Mouse (Mus musculus) limb, embryonic 15.5 days (tissue): ENCODE measurements around the gene Rcor3. TPM values are rescaled to one million over a fixed set of nuclear protein-coding genes. Genes with fewer than 3 reads are reported as not detected.

Experiments
- ATAC-seq: fragments of 200-750 bp; cut with Nextera tagmentation; 2 replicates; pipeline ENCODE4 v1.8.0; 2017; ENCODE audit warnings: low read depth, moderate TSS enrichment; ENCODE audit not compliant: insufficient number of reproducible peaks, low FRiP score, low TSS enrichment
- H3K27ac ChIP-seq: fragments of 300-500 bp; sonication (generic); 2 replicates; pipeline ENCODE4 v1.5.1; 2015; ENCODE audit warnings: moderate library complexity, mild to moderate bottlenecking, inconsistent platforms
- H3K27me3 ChIP-seq: fragments of 300-500 bp; sonication (generic); 2 replicates; pipeline ENCODE4 v1.6.1; 2015; ENCODE audit warnings: inconsistent platforms
- H3K36me3 ChIP-seq: fragments of 300-500 bp; sonication (generic); 2 replicates; pipeline ENCODE4 v1.6.1; 2015; ENCODE audit warnings: inconsistent platforms
- H3K4me1 ChIP-seq: fragments of 300-500 bp; sonication (generic); 2 replicates; pipeline ENCODE4 v1.6.1; 2015; ENCODE audit warnings: inconsistent platforms
- H3K4me2 ChIP-seq: fragments of 300-500 bp; sonication (generic); 2 replicates; pipeline ENCODE4 v1.6.1; 2015; ENCODE audit warnings: mild to moderate bottlenecking, inconsistent platforms
- H3K4me3 ChIP-seq: fragments of 300-500 bp; sonication (generic); 2 replicates; pipeline ENCODE4 v1.5.1; 2015; ENCODE audit warnings: mild to moderate bottlenecking, inconsistent platforms
- H3K9ac ChIP-seq: fragments of 300-500 bp; sonication (generic); 2 replicates; pipeline ENCODE4 v1.6.1; 2015; ENCODE audit warnings: inconsistent platforms
- H3K9me3 ChIP-seq: fragments of 300-500 bp; sonication (generic); 2 replicates; pipeline ENCODE4 v1.6.1; 2016; ENCODE audit warnings: inconsistent platforms
- WGBS: fragments of 180-500 bp; shearing (Covaris S2); methylation state at CpG from one replicate; pipeline ENCODE4 v1.1.7; 2015; 5-methylcytosine and 5-hydroxymethylcytosine counted together
- polyA plus RNA-seq: library from polyadenylated mRNA; unstranded; fragments of >200 nt; fragmentation: Nextera tagmentation; extraction: Ambion mirVana; gene quantifications from 2 replicates; pipeline ENCODE4 v1.2.1, GENCODE M21; 2015

The Rcor3 gene
- 33.1 and 33.8 TPM in 2 replicates for polyA plus RNA-seq

DNA sequence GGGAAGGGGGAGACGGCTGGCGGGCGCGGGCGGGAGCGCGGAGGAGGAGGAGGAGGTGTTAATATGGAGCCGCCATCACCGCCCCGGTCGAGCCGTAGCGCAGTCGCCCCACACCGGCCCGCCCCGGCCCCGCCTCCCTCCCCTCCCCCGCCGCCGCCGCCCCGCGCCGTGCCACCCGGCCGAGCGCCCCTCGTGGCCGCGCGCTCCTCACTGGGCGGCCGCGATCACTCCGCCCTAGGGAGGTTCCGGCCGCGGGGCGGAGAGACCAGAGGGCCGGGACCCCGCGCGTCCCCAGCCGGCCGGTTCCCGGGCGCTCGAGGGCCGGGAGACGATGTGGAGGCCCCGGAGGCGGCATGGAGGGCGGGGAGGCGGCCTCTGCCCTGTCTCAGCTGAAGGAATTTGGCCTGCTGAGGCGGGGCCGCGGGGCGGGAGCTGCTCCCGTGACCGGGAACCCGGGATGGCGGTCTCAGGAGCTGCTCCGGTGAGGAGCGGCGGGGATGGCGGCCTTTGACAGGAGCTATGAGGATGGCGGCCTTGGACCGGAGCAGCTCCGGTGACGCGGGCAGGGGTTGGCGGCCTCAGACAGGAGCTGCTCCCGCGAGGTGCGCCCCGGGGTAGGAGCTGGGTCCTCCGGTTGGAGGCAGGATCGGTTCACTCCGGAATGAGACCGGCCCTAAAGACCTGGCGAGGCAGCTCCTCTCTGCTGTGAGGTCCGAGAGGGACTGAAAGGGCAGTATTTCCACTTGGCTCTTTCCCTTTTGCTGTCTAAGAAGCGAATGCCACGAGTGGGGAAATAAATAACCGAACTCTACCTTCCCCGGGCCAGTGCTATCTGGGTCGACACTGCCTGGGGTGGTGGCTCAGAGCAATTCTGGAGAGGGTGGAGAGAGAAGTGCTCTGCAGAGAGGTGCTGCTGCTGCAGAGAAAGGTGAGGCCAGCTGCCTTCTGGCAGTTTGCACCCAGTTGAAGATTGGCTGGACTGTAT, at the start of gene Rcor3:
TSS of gene Rcor3 (minus strand) at position 137 of the 985 bp plus-strand sequence.
- H3K4me2 ChIP-seq, result peak within 1 kb of the TSS; percentile 88
- no peaks in the 10 kb centered on the region for H3K9me3 ChIP-seq
- peak within 1 kb of the TSS; percentile 99 for H3K27ac ChIP-seq
- H3K4me3 ChIP-seq, result peak within 1 kb of the TSS; percentile 83
- WGBS, result under 1% methylated on average over 55 of the region's 88 CpGs
- H3K36me3 ChIP-seq, result no peaks in the 10 kb centered on the region
- peak; percentile 77 for ATAC-seq
- peaks cover 13% of the 10 kb centered on the region for H3K4me1 ChIP-seq
- H3K27me3 ChIP-seq, result no peaks in the 10 kb centered on the region
- H3K9ac ChIP-seq, result peak within 1 kb of the TSS; percentile 87

DNA sequence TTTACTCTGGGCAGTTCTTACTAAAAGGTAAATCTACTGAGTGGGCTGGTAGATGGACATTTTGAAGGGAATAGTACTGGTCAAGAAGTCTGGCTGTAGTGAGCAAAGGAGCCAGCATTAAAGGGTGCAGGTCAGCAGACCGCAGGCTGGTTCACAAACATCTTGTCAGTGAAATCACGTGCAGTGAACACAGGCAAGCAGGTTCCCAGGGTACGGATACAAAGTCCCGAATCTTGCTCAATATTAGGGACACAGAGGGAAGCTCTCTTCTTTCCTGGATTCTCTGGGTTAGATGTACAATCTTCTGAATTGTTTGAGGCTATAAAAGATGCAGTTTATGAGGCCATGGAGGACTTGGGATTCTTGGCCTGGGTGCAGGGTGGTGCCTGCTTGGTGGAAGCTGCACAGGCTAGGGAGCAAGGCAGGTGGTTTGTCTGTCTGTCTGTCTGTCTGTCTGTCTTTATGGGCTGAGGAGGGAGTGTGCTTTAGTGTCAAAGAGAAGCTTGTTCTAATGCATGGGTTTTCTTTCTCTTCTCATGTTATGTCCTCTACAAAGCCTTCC, 43.9 kb upstream of the Rcor3 start:
- no peak overlapping the region for H3K27ac ChIP-seq

DNA sequence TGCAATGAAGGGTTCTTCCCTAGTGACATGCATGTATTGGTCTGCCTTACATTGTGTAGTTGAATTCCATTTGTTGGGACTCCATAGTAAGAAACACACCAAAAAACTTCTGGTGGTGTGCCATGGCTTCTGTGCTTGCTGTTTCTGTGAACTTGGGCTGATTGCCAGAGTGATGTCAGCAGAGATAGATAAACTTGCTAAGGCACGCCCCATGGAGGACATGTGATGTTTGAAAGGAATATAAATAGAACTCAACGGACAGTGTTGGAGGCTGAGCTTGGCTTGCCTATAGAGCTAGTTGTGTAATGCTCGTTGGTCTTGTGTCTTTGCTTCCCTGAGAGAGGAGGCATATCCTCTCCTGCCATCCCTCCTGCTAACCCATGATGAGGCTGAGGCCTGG, 42.0 kb upstream of the Rcor3 start:
- no peak overlapping the region for H3K4me3 ChIP-seq
- H3K27ac ChIP-seq, result no peak overlapping the region
- H3K27me3 ChIP-seq, result no peaks in the 10 kb centered on the region
- H3K9me3 ChIP-seq, result no peaks in the 10 kb centered on the region
- H3K36me3 ChIP-seq, result no peaks in the 10 kb centered on the region
- no peak overlapping the region for H3K4me2 ChIP-seq
- no peak for ATAC-seq
- H3K4me1 ChIP-seq, result no peaks in the 10 kb centered on the region
- WGBS, result 73% methylated on average over 3 of the region's 3 CpGs
- no peak overlapping the region for H3K9ac ChIP-seq

More for the DNA sequence above, 43.9 kb upstream of the Rcor3 start:
- Histone ChIP-seq H3K9me3 (no peaks in the 10 kb centered on the region), H3K27me3 (no peaks in the 10 kb centered on the region), H3K36me3 (no peaks in the 10 kb centered on the region), H3K4me1 (no peaks in the 10 kb centered on the region), H3K9ac (no peak overlapping the region), H3K4me2 (no peak overlapping the region), H3K4me3 (no peak overlapping the region)
- 77% methylated on average over 4 of the region's 4 CpGs for WGBS
- no peak for ATAC-seq

DNA sequence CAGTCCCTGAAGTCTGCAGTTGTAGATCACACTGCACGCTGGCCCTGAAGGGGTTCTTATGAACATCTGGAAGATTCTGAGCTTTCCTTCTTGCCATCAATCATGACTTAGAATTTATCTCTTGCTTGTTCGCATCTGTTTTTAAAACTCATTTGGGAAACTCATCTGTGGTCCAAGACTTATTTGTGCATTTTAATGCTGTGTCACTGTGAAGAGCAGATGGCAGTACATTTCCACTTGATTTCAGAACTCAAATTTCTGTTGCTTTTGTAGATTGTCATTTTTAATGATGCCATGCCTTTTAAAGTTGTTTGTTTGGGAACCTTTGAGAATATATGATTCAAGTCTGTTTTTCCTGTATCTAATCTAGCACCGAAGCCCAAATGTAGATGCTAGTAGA, 33.6 kb upstream of the Rcor3 start:
- Histone ChIP-seq H3K4me3 (no peak overlapping the region), H3K4me2 (no peak overlapping the region), H3K36me3 (no peaks in the 10 kb centered on the region), H3K27me3 (no peaks in the 10 kb centered on the region), H3K9ac (no peak overlapping the region), H3K4me1 (peaks cover 5% of the 10 kb centered on the region; the same call in 1 of the 2 replicates), H3K27ac (no peak overlapping the region), H3K9me3 (no peaks in the 10 kb centered on the region)
- ATAC-seq, result no peak
- 75% methylated on average over 3 of the region's 3 CpGs for WGBS

DNA sequence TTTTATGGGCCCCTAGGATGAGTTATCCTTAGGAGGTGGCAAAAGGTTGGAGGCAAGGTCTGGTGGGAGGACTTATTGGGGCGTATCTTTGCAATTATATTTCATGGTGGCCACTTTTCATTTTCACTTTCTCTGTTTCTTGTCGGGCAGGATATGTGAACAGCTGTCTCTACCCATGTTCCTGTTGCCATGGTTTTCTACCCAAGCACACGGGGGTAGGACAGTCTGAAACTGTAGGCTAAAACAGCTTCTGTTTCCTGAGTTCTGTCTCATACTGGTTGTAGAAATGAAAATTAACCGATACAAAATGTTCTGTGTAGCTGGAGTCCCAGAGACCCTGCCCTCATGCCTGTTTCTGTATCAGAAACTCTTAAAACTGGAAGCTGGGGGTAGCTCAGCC, 13.3 kb upstream of the Rcor3 start:
- Histone ChIP-seq H3K9ac (no peak overlapping the region), H3K4me1 (no peaks in the 10 kb centered on the region), H3K4me2 (no peak overlapping the region), H3K27ac (no peak overlapping the region), H3K27me3 (no peaks in the 10 kb centered on the region), H3K4me3 (no peak overlapping the region), H3K36me3 (no peaks in the 10 kb centered on the region), H3K9me3 (no peaks in the 10 kb centered on the region)
- ATAC-seq, result no peak
- WGBS, result 88% methylated on average over 4 of the region's 4 CpGs

DNA sequence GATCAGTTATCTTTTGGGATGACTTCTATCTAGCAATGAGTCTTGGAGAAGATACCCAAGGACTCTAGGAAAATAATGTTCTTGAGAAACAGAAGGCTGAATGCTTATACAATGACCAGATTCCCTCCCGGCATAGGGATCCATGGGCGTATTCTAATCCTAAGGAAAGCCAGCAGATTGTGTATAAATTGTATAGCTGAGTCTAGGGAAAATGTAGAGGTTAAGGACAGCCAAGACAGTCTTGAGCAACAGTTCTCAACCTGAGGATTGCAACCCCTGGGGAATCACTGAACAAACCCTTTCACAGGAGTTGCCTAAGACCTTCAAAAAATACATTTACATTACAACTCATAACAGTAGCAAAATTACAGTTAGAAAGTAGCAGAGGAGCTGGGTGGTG, 2.5 kb upstream of the Rcor3 start:
- Histone ChIP-seq H3K9me3 (no peaks in the 10 kb centered on the region), H3K36me3 (no peaks in the 10 kb centered on the region), H3K27me3 (no peaks in the 10 kb centered on the region), H3K4me2 (no peak overlapping the region), H3K27ac (no peak overlapping the region), H3K4me3 (no peak overlapping the region), H3K9ac (no peak overlapping the region), H3K4me1 (peaks cover 13% of the 10 kb centered on the region)
- 96% methylated on average over 2 of the region's 2 CpGs for WGBS
- ATAC-seq, result no peak

DNA sequence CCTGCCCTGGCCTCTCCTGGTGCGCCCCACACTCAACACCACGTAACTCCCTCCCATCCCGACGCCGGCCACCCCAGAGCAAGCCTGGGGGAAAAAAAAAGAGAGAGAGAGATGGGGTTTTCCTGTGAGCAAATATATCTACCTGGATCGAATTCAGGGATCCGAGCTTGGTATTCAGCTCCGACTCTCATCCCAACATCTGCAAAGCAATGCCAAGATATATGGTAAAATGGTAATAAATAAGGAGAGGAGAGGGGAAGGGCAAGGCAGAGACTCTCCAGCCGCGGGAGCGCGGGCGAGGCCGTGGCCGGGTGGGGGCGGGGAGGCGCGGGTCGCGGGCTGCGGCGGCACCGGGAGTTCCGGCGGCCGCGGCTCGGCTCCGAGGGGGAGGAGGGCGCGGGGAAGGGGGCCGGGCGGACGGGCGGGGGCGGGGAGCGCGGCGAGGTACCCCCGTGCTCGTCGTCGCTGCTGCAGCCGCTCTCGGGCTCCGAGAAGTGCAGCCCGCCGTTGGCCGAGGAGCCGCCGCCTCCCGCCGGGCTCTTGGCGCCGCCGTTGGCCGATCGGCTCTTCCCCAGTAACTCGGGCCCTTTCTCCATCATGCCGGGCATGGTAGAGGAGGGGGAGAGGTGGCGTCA, 454 bp downstream of the Rcor3 start:
- ATAC-seq, result peak; percentile 9
- Histone ChIP-seq H3K4me1 (peaks cover 13% of the 10 kb centered on the region), H3K4me2 (peak overlapping the region; percentile 88), H3K9me3 (no peaks in the 10 kb centered on the region), H3K27ac (peak overlapping the region; percentile 99), H3K9ac (peak overlapping the region; percentile 87), H3K27me3 (no peaks in the 10 kb centered on the region), H3K36me3 (no peaks in the 10 kb centered on the region), H3K4me3 (peak overlapping the region; percentile 83)
- WGBS, result under 1% methylated on average over 51 of the region's 61 CpGs

DNA sequence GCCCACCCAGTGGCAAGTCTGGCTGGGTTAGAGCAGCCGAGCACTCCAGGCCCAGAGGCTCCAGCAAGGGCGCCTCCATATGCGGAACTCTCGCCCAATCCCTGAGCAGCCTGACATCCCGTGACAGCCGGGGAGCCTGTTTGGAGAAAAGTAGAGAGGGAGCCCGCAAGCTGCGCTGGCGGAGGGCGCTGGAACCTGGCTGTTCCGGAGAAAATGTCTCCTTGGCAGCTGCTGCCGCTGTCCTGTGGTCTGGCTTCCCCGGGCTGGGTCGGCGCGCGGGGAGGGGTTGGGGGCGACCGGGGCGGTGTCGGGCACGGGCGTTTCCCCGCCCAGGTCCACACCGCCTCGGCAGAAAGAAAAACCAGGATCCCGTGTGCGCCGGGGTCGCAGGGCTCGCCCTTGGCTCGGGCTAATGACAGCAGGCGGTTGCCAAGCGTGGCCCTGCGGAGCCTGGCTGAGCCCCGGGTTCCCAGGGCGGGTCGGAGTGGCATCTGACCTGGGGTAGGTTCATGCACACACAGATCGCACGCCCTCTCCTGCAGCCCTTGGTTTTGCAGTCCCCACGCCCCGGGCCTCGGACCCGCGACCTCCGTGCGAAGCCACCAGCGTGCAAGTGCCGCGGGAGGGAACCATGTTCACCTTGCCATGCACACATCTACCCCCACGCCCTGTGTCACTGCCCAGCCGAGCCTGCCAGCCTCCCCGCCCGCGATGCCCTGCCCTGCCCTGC, 1.1 kb downstream of the Rcor3 start:
- Histone ChIP-seq H3K9me3 (no peaks in the 10 kb centered on the region), H3K4me3 (peak overlapping the region; percentile 83), H3K4me1 (peaks cover 13% of the 10 kb centered on the region), H3K9ac (peak overlapping the region; percentile 87), H3K27me3 (no peaks in the 10 kb centered on the region), H3K4me2 (peak overlapping the region; percentile 88), H3K36me3 (no peaks in the 10 kb centered on the region), H3K27ac (peak overlapping the region; percentile 99)
- peak; percentile 89 for ATAC-seq
- under 1% methylated on average over 55 of the region's 55 CpGs for WGBS

DNA sequence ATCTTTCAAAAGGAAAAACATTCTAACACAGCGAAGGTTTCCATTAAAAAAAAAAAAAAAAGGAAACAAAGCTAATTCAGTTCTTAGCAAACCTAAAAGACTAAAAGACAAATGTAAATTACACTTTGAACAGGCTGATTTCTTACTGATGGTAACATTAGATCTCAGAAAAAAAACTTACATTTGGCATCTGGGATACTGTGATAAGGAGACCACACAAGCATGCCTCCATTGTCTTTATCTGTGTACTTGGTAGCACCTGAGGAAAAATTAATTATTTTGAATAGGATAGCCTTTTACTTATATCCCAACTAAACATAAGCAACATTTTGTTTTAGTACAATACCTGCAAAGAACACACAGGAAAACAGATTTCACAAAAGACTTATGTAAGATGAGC, 7.7 kb downstream of the Rcor3 start:
- 100% methylated on average over 1 of the region's 1 CpGs for WGBS
- no peak for ATAC-seq

DNA sequence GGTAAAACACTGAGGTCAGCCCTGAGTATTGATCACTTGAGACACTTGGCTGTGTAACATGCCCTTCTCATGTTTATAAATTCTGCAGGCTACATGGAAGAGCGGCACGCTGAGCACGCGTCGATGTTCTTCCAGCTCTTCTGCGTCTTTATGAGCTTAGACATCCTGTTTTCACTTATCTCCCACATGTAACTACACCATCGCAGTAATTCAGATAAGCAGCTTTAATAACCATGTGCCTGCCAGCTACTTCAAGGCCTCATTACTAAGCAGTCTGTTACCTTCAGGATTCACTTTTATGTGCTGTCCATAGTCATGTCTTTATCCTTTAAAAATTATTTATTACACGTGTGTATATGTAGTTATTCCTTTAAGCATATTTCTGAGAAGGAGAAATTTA, 9.5 kb downstream of the Rcor3 start:
- H3K4me1 ChIP-seq, result no peaks in the 10 kb centered on the region
- no peak overlapping the region for H3K4me3 ChIP-seq
- peaks cover 37% of the 10 kb centered on the region for H3K36me3 ChIP-seq
- WGBS, result 83% methylated on average over 8 of the region's 8 CpGs
- H3K9ac ChIP-seq, result no peak overlapping the region
- H3K4me2 ChIP-seq, result no peak overlapping the region
- no peak overlapping the region for H3K27ac ChIP-seq
- H3K9me3 ChIP-seq, result no peaks in the 10 kb centered on the region
- H3K27me3 ChIP-seq, result no peaks in the 10 kb centered on the region
- ATAC-seq, result no peak

More for the DNA sequence above, 7.7 kb downstream of the Rcor3 start:
- H3K4me2 ChIP-seq, result no peak overlapping the region
- H3K36me3 ChIP-seq, result peaks cover 20% of the 10 kb centered on the region
- no peaks in the 10 kb centered on the region for H3K27me3 ChIP-seq
- no peak overlapping the region for H3K4me3 ChIP-seq
- no peak overlapping the region for H3K9ac ChIP-seq
- no peak overlapping the region for H3K27ac ChIP-seq
- H3K4me1 ChIP-seq, result no peaks in the 10 kb centered on the region
- H3K9me3 ChIP-seq, result no peaks in the 10 kb centered on the region

DNA sequence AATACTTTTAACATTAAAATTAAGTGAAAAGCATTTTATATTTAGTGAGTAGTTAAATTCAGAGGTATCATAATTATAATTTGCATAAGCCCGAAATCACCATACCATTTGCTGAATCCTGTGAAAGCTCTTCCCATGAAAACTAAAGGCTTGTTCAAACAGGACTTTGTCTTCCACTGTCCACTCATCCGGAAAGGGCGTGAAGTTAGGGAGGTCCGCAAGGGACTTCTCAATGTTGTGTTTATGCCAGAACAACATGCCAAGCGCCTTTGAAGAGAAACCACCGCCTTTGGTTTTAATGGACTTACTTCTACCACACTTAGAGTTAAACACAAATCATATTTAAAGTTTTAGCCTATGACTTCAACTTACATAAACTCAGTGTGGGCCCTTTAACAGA, 12.1 kb downstream of the Rcor3 start:
- no peak overlapping the region for H3K27ac ChIP-seq
- ATAC-seq, result no peak
- no peaks in the 10 kb centered on the region for H3K4me1 ChIP-seq
- 93% methylated on average over 6 of the region's 6 CpGs for WGBS
- H3K9ac ChIP-seq, result no peak overlapping the region
- H3K36me3 ChIP-seq, result peaks cover 59% of the 10 kb centered on the region
- no peaks in the 10 kb centered on the region for H3K9me3 ChIP-seq
- H3K4me2 ChIP-seq, result no peak overlapping the region
- no peak overlapping the region for H3K4me3 ChIP-seq
- no peaks in the 10 kb centered on the region for H3K27me3 ChIP-seq
